Mouse (Mus musculus): Measurements from ENCODE around the gene Epo. TPM values are rescaled to one million over a fixed set of nuclear protein-coding genes. Genes with fewer than 3 reads are reported as not detected.

Epo gene
- polyA plus RNA-seq, 1 experiment from 2014 or later: 1.4 TPM

- Histone ChIP-seq H3K27ac (ENCODE audit: low read depth, low read length) (peak overlapping the region; percentile 42), H3K9me3 (ENCODE audit: control insufficient read depth, low read length) (no peaks in the 10 kb centered on the region), H3K4me2 (peak overlapping the region; percentile 63), H3K4me1 (ENCODE audit: control insufficient read depth, insufficient read depth, low read length) (peaks cover 9% of the 10 kb centered on the region), H3K9ac (ENCODE audit: low read length) (peak overlapping the region; percentile 60), H3K36me3 (ENCODE audit: control insufficient read depth, insufficient read depth, low read length) (no peaks in the 10 kb centered on the region), H3K27me3 (ENCODE audit: control insufficient read depth, insufficient read depth, low read length) (no peaks in the 10 kb centered on the region), H3K4me3 (ENCODE audit: low read depth, low read length) (peak overlapping the region; percentile 61)
- ATAC-seq (ENCODE audit: low FRiP score) (peak; percentile 81), DNase-seq (ENCODE audit: low spot score, missing footprints) (no peak)
- WGBS: 1% methylated on average over 30 of the region's 30 CpGs
These were observed 30.4 kb downstream of the Epo start for GRCm38 (mm10) chr5:137502667-137503110.

GRCm38 (mm10) chr5:137501709-137502666 is 31.1 kb downstream of the Epo start, which contains the start of gene Pop7:
Gene Pop7 (minus strand): TSS chr5:137502518.
- Histone ChIP-seq H3K27ac (ENCODE audit: low read depth, low read length) (peak within 1 kb of the TSS; percentile 89), H3K27me3 (ENCODE audit: control insufficient read depth, insufficient read depth, low read length) (no peaks in the 10 kb centered on the region), H3K4me3 (ENCODE audit: low read depth, low read length) (peak within 1 kb of the TSS; percentile 61), H3K9me3 (ENCODE audit: control insufficient read depth, low read length) (no peaks in the 10 kb centered on the region), H3K4me1 (ENCODE audit: control insufficient read depth, insufficient read depth, low read length) (peaks cover 9% of the 10 kb centered on the region), H3K9ac (ENCODE audit: low read length) (peak within 1 kb of the TSS; percentile 86), H3K36me3 (ENCODE audit: control insufficient read depth, insufficient read depth, low read length) (no peaks in the 10 kb centered on the region), H3K4me2 (peak within 1 kb of the TSS; percentile 78)
- ATAC-seq (ENCODE audit: low FRiP score): peak; percentile 94
- WGBS: 3% methylated on average over 64 of the region's 64 CpGs
- peak; percentile 100 for DNase-seq (ENCODE audit: low spot score, missing footprints)

DNA sequence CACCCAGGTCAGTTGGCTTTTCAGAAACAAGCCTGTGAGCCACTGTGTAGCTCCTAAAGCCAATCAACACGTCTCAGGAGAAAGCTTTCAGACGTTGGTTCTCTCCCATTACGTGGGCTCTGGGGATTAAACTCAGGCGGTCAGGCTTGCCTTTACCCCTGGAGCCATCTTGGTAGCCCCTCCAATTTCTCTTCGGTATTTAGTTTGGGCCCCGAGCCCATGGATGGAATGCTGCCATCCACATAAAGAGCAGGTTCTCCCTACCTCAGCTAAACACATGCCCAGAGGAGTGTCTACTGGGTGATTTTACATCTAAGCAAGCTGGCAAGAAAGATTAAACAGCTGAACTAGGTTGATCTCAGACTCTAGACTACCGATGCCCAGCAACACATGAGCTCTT is 32.9 kb downstream of the Epo start:
- DNase-seq (ENCODE audit: low spot score, missing footprints) (no peak), ATAC-seq (ENCODE audit: low FRiP score) (no peak)
- Histone ChIP-seq H3K9ac (ENCODE audit: low read length) (no peak overlapping the region), H3K4me3 (ENCODE audit: low read depth, low read length) (no peak overlapping the region), H3K4me2 (no peak overlapping the region), H3K27ac (ENCODE audit: low read depth, low read length) (no peak overlapping the region), H3K4me1 (ENCODE audit: control insufficient read depth, insufficient read depth, low read length) (peaks cover 9% of the 10 kb centered on the region), H3K27me3 (ENCODE audit: control insufficient read depth, insufficient read depth, low read length) (no peaks in the 10 kb centered on the region), H3K36me3 (ENCODE audit: control insufficient read depth, insufficient read depth, low read length) (no peaks in the 10 kb centered on the region), H3K9me3 (ENCODE audit: control insufficient read depth, low read length) (no peaks in the 10 kb centered on the region)
- WGBS: 91% methylated on average over 7 of the region's 7 CpGs

GRCm38 (mm10) chr5:137493831-137494230 is 39.2 kb downstream of the Epo start:
- H3K27me3 ChIP-seq (ENCODE audit: control insufficient read depth, insufficient read depth, low read length): no peaks in the 10 kb centered on the region
- no peak overlapping the region for H3K9ac ChIP-seq (ENCODE audit: low read length)
- H3K4me2 ChIP-seq: no peak overlapping the region
- 80% methylated on average over 13 of the region's 13 CpGs for WGBS
- ATAC-seq (ENCODE audit: low FRiP score) (no peak), DNase-seq (ENCODE audit: low spot score, missing footprints) (no peak)
- H3K9me3 ChIP-seq (ENCODE audit: control insufficient read depth, low read length): no peaks in the 10 kb centered on the region
- H3K4me3 ChIP-seq (ENCODE audit: low read depth, low read length): no peak overlapping the region
- no peak overlapping the region for H3K27ac ChIP-seq (ENCODE audit: low read depth, low read length)
- no peaks in the 10 kb centered on the region for H3K36me3 ChIP-seq (ENCODE audit: control insufficient read depth, insufficient read depth, low read length)
- H3K4me1 ChIP-seq (ENCODE audit: control insufficient read depth, insufficient read depth, low read length): no peaks in the 10 kb centered on the region

- Histone ChIP-seq H3K9me3 (ENCODE audit: control insufficient read depth, low read length) (no peaks in the 10 kb centered on the region), H3K9ac (ENCODE audit: low read length) (no peak overlapping the region), H3K36me3 (ENCODE audit: control insufficient read depth, insufficient read depth, low read length) (no peaks in the 10 kb centered on the region), H3K4me3 (ENCODE audit: low read depth, low read length) (no peak overlapping the region), H3K4me2 (no peak overlapping the region), H3K4me1 (ENCODE audit: control insufficient read depth, insufficient read depth, low read length) (no peaks in the 10 kb centered on the region), H3K27me3 (ENCODE audit: control insufficient read depth, insufficient read depth, low read length) (no peaks in the 10 kb centered on the region), H3K27ac (ENCODE audit: low read depth, low read length) (no peak overlapping the region)
- ATAC-seq (ENCODE audit: low FRiP score) (no peak), DNase-seq (ENCODE audit: low spot score, missing footprints) (no peak)
- 59% methylated on average over 4 of the region's 4 CpGs for WGBS
These were observed 41.5 kb downstream of the Epo start for GRCm38 (mm10) chr5:137491559-137491958.

DNA sequence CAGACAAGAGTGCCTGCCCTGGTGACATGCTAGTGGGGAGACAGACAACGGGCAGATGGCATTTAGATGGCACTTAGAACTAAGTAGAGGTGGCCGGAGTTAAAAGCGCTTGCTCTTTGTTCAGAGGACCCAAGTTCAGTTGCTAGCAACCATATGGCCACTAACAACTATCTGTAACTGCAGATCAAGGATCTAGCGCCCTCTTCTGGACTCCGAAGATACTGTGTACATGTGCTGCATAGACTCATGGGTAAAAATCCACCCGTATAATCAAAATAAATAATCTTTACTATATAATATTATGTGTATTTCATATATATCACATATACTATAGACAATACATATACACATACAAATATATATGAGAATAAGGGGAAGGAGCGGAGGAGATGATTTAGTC is 45.4 kb downstream of the Epo start:
- ATAC-seq (ENCODE audit: low FRiP score) (no peak), DNase-seq (ENCODE audit: low spot score, missing footprints) (no peak)
- Histone ChIP-seq H3K4me1 (ENCODE audit: control insufficient read depth, insufficient read depth, low read length) (peaks cover 14% of the 10 kb centered on the region), H3K9me3 (ENCODE audit: control insufficient read depth, low read length) (no peaks in the 10 kb centered on the region), H3K36me3 (ENCODE audit: control insufficient read depth, insufficient read depth, low read length) (no peaks in the 10 kb centered on the region), H3K27me3 (ENCODE audit: control insufficient read depth, insufficient read depth, low read length) (no peaks in the 10 kb centered on the region), H3K4me3 (ENCODE audit: low read depth, low read length) (no peak overlapping the region), H3K9ac (ENCODE audit: low read length) (no peak overlapping the region), H3K4me2 (no peak overlapping the region), H3K27ac (ENCODE audit: low read depth, low read length) (no peak overlapping the region)
- 89% methylated on average over 7 of the region's 7 CpGs for WGBS

DNA sequence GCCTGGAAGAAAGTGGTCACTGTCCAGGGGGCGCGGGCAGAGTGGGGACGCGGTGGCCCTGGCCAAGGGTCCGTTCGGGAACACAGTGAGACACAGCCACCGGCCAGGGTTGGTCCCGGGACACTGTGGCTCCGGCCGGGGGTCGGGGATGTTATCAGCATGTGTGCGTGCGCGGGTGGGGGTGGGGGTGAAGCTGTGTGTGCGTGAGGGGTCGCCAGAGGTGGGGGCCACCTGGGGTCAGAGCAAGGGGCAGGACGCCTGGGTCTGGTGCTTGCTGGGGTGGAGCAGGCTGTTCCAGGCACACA is 47.2 kb downstream of the Epo start:
- Histone ChIP-seq H3K27ac (ENCODE audit: low read depth, low read length) (no peak overlapping the region), H3K9me3 (ENCODE audit: control insufficient read depth, low read length) (no peaks in the 10 kb centered on the region), H3K36me3 (ENCODE audit: control insufficient read depth, insufficient read depth, low read length) (no peaks in the 10 kb centered on the region), H3K27me3 (ENCODE audit: control insufficient read depth, insufficient read depth, low read length) (no peaks in the 10 kb centered on the region), H3K4me2 (peak overlapping the region; percentile 84), H3K9ac (ENCODE audit: low read length) (peak overlapping the region; percentile 66), H3K4me1 (ENCODE audit: control insufficient read depth, insufficient read depth, low read length) (peaks cover 19% of the 10 kb centered on the region), H3K4me3 (ENCODE audit: low read depth, low read length) (peak overlapping the region; percentile 42)
- WGBS: 2% methylated on average over 17 of the region's 17 CpGs
- DNase-seq (ENCODE audit: low spot score, missing footprints) (no peak), ATAC-seq (ENCODE audit: low FRiP score) (peak; percentile 51)

GRCm38 (mm10) chr5:137485071-137485850 is 47.8 kb downstream of the Epo start:
- peak; percentile 51; the same call in 1 of the 2 replicates for ATAC-seq (ENCODE audit: low FRiP score)
- DNase-seq (ENCODE audit: low spot score, missing footprints): peak; percentile 94
- Histone ChIP-seq H3K4me3 (ENCODE audit: low read depth, low read length) (peak overlapping the region; percentile 42), H3K9ac (ENCODE audit: low read length) (peak overlapping the region; percentile 66), H3K9me3 (ENCODE audit: control insufficient read depth, low read length) (no peaks in the 10 kb centered on the region), H3K27me3 (ENCODE audit: control insufficient read depth, insufficient read depth, low read length) (no peaks in the 10 kb centered on the region), H3K4me2 (peak overlapping the region; percentile 84), H3K4me1 (ENCODE audit: control insufficient read depth, insufficient read depth, low read length) (peaks cover 19% of the 10 kb centered on the region), H3K36me3 (ENCODE audit: control insufficient read depth, insufficient read depth, low read length) (no peaks in the 10 kb centered on the region), H3K27ac (ENCODE audit: low read depth, low read length) (no peak overlapping the region)
- 3% methylated on average over 30 of the region's 30 CpGs for WGBS

- peaks cover 19% of the 10 kb centered on the region for H3K4me1 ChIP-seq (ENCODE audit: control insufficient read depth, insufficient read depth, low read length)
- 11% methylated on average over 8 of the region's 8 CpGs for WGBS
- H3K9me3 ChIP-seq (ENCODE audit: control insufficient read depth, low read length): no peaks in the 10 kb centered on the region
- ATAC-seq (ENCODE audit: low FRiP score) (no peak), DNase-seq (ENCODE audit: low spot score, missing footprints) (no peak)
- no peaks in the 10 kb centered on the region for H3K36me3 ChIP-seq (ENCODE audit: control insufficient read depth, insufficient read depth, low read length)
- H3K27ac ChIP-seq (ENCODE audit: low read depth, low read length): no peak overlapping the region
- H3K9ac ChIP-seq (ENCODE audit: low read length): no peak overlapping the region
- H3K4me3 ChIP-seq (ENCODE audit: low read depth, low read length): no peak overlapping the region
- no peak overlapping the region for H3K4me2 ChIP-seq
- no peaks in the 10 kb centered on the region for H3K27me3 ChIP-seq (ENCODE audit: control insufficient read depth, insufficient read depth, low read length)
These were observed 51.1 kb downstream of the Epo start for GRCm38 (mm10) chr5:137481897-137482296.

Data from midbrain, embryonic 11.5 days (tissue).